Mouse (Mus musculus): ENCODE measurements around the gene Rwdd1.

- TF ChIP-seq POLR2A (IDR thresholded peaks at IDR 0.05; ENCODE audit: insufficient read depth, low read depth, low read length) = no peak
- TF ChIP-seq CTCF (IDR thresholded peaks at IDR 0.05; ENCODE audit: insufficient read depth, low read depth, low read length) = no peak
Measured at GRCm38 (mm10) chr10:34044210-34044609, 24.8 kb upstream of the Rwdd1 start, which contains the start of gene Calhm4.
